Mouse (Mus musculus): ENCODE data around the gene Sh3tc1. TPM values are rescaled to one million over a fixed set of nuclear protein-coding genes. Genes with fewer than 3 reads are reported as not detected.

Gene Sh3tc1
- polyA plus RNA-seq, 1 experiment from 2014 or later = 11.0 TPM

- 31% methylated on average over 7 of the region's 7 CpGs for WGBS
- peaks cover 58% of the 10 kb centered on the region for H3K4me1 ChIP-seq
- no peaks in the 10 kb centered on the region for H3K9me3 ChIP-seq
- peaks cover 9% of the 10 kb centered on the region; the same call in 1 of the 2 replicates for H3K27me3 ChIP-seq
- H3K36me3 ChIP-seq = no peaks in the 10 kb centered on the region
- peak; percentile 63; the same call in 1 of the 2 replicates for ATAC-seq (ENCODE audit: borderline replicate concordance, extremely low read depth, low FRiP score, low TSS enrichment)
- H3K9ac ChIP-seq = no peak overlapping the region
- H3K4me2 ChIP-seq = no peak overlapping the region; the same call in 1 of the 2 replicates
- no peak overlapping the region for H3K4me3 ChIP-seq
- H3K27ac ChIP-seq = peak overlapping the region; percentile 91
Observed at GRCm38 (mm10) chr5:35673086-35673485, 66.7 kb downstream of the Sh3tc1 start.

GRCm38 (mm10) chr5:35672581-35672980 is 67.2 kb downstream of the Sh3tc1 start:
- Histone ChIP-seq H3K9ac (no peak overlapping the region), H3K9me3 (no peaks in the 10 kb centered on the region), H3K4me3 (no peak overlapping the region), H3K4me1 (peaks cover 58% of the 10 kb centered on the region), H3K27ac (peak overlapping the region; percentile 91), H3K4me2 (no peak overlapping the region), H3K27me3 (peaks cover 4% of the 10 kb centered on the region; the same call in 1 of the 2 replicates), H3K36me3 (no peaks in the 10 kb centered on the region)
- 45% methylated on average over 1 of the region's 1 CpGs for WGBS
- no peak for ATAC-seq (ENCODE audit: borderline replicate concordance, extremely low read depth, low FRiP score, low TSS enrichment)

- Histone ChIP-seq H3K4me1 (peaks cover 58% of the 10 kb centered on the region), H3K27ac (peak overlapping the region; percentile 91), H3K9ac (no peak overlapping the region), H3K4me2 (peak overlapping the region; percentile 22; the same call in 1 of the 2 replicates), H3K4me3 (no peak overlapping the region), H3K36me3 (no peaks in the 10 kb centered on the region), H3K27me3 (no peaks in the 10 kb centered on the region), H3K9me3 (no peaks in the 10 kb centered on the region)
- ATAC-seq (ENCODE audit: borderline replicate concordance, extremely low read depth, low FRiP score, low TSS enrichment) = peak; percentile 59
- 38% methylated on average over 9 of the region's 9 CpGs for WGBS
Observed at GRCm38 (mm10) chr5:35671474-35671891, 68.3 kb downstream of the Sh3tc1 start.

GRCm38 (mm10) chr5:35670412-35670801 is 69.4 kb downstream of the Sh3tc1 start:
- ATAC-seq (ENCODE audit: borderline replicate concordance, extremely low read depth, low FRiP score, low TSS enrichment) = peak; percentile 47; the same call in 1 of the 2 replicates
- H3K27ac ChIP-seq = peak overlapping the region; percentile 91

GRCm38 (mm10) chr5:35669747-35670411 is 69.9 kb downstream of the Sh3tc1 start:
- H3K9ac ChIP-seq = no peak overlapping the region
- peaks cover 58% of the 10 kb centered on the region for H3K4me1 ChIP-seq
- WGBS = 15% methylated on average over 11 of the region's 11 CpGs
- H3K36me3 ChIP-seq = no peaks in the 10 kb centered on the region
- H3K9me3 ChIP-seq = no peaks in the 10 kb centered on the region
- H3K27me3 ChIP-seq = no peaks in the 10 kb centered on the region
- no peak for ATAC-seq (ENCODE audit: borderline replicate concordance, extremely low read depth, low FRiP score, low TSS enrichment)
- H3K27ac ChIP-seq = peak overlapping the region; percentile 91
- no peak overlapping the region for H3K4me3 ChIP-seq
- H3K4me2 ChIP-seq = peak overlapping the region; percentile 22

More at GRCm38 (mm10) chr5:35670412-35670801, 69.4 kb downstream of the Sh3tc1 start:
- peaks cover 58% of the 10 kb centered on the region for H3K4me1 ChIP-seq
- no peaks in the 10 kb centered on the region for H3K27me3 ChIP-seq
- WGBS = 24% methylated on average over 6 of the region's 6 CpGs
- H3K4me2 ChIP-seq = peak overlapping the region; percentile 22
- no peaks in the 10 kb centered on the region for H3K9me3 ChIP-seq
- H3K4me3 ChIP-seq = no peak overlapping the region
- H3K9ac ChIP-seq = no peak overlapping the region
- no peaks in the 10 kb centered on the region for H3K36me3 ChIP-seq

GRCm38 (mm10) chr5:35666152-35666551 is 73.6 kb downstream of the Sh3tc1 start:
- Histone ChIP-seq H3K9me3 (no peaks in the 10 kb centered on the region), H3K9ac (no peak overlapping the region), H3K4me1 (peaks cover 29% of the 10 kb centered on the region), H3K4me2 (no peak overlapping the region), H3K27me3 (no peaks in the 10 kb centered on the region), H3K36me3 (no peaks in the 10 kb centered on the region), H3K27ac (no peak overlapping the region), H3K4me3 (no peak overlapping the region)
- 87% methylated on average over 7 of the region's 7 CpGs for WGBS
- ATAC-seq (ENCODE audit: borderline replicate concordance, extremely low read depth, low FRiP score, low TSS enrichment) = no peak

GRCm38 (mm10) chr5:35662021-35662545 is 77.7 kb downstream of the Sh3tc1 start:
- H3K27ac ChIP-seq = no peak overlapping the region
- whole genome bisulfite sequencing = 72% methylated on average over 9 of the region's 9 CpGs
- H3K9me3 ChIP-seq = no peaks in the 10 kb centered on the region
- no peak for ATAC-seq (ENCODE audit: borderline replicate concordance, extremely low read depth, low FRiP score, low TSS enrichment)
- H3K36me3 ChIP-seq = no peaks in the 10 kb centered on the region
- H3K4me1 ChIP-seq = peaks cover 7% of the 10 kb centered on the region
- H3K4me3 ChIP-seq = no peak overlapping the region
- H3K4me2 ChIP-seq = no peak overlapping the region
- H3K27me3 ChIP-seq = no peaks in the 10 kb centered on the region
- no peak overlapping the region for H3K9ac ChIP-seq

- H3K9me3 ChIP-seq = no peaks in the 10 kb centered on the region
- H3K27me3 ChIP-seq = no peaks in the 10 kb centered on the region
- peaks cover 7% of the 10 kb centered on the region for H3K4me1 ChIP-seq
- H3K9ac ChIP-seq = no peak overlapping the region
- no peak overlapping the region for H3K4me3 ChIP-seq
- no peak overlapping the region for H3K27ac ChIP-seq
- 62% methylated on average over 6 of the region's 6 CpGs for WGBS
- H3K36me3 ChIP-seq = no peaks in the 10 kb centered on the region
- no peak for ATAC-seq (ENCODE audit: borderline replicate concordance, extremely low read depth, low FRiP score, low TSS enrichment)
- H3K4me2 ChIP-seq = no peak overlapping the region
Observed at GRCm38 (mm10) chr5:35661210-35661609, 78.6 kb downstream of the Sh3tc1 start.

GRCm38 (mm10) chr5:35659503-35659902 is 80.3 kb downstream of the Sh3tc1 start:
- no peak overlapping the region for H3K27ac ChIP-seq
- no peak overlapping the region for H3K4me2 ChIP-seq
- no peak overlapping the region for H3K9ac ChIP-seq
- ATAC-seq (ENCODE audit: borderline replicate concordance, extremely low read depth, low FRiP score, low TSS enrichment) = no peak
- H3K4me3 ChIP-seq = no peak overlapping the region
- no peaks in the 10 kb centered on the region for H3K9me3 ChIP-seq
- no peaks in the 10 kb centered on the region for H3K27me3 ChIP-seq
- H3K4me1 ChIP-seq = peaks cover 7% of the 10 kb centered on the region
- 45% methylated on average over 3 of the region's 3 CpGs for WGBS
- H3K36me3 ChIP-seq = no peaks in the 10 kb centered on the region

- Histone ChIP-seq H3K4me1 (no peaks in the 10 kb centered on the region), H3K4me3 (no peak overlapping the region), H3K36me3 (no peaks in the 10 kb centered on the region), H3K9ac (no peak overlapping the region), H3K9me3 (no peaks in the 10 kb centered on the region), H3K4me2 (no peak overlapping the region), H3K27me3 (no peaks in the 10 kb centered on the region), H3K27ac (no peak overlapping the region)
- 88% methylated on average over 10 of the region's 10 CpGs for WGBS
- ATAC-seq (ENCODE audit: borderline replicate concordance, extremely low read depth, low FRiP score, low TSS enrichment) = no peak
Observed at GRCm38 (mm10) chr5:35655753-35656485, 83.9 kb downstream of the Sh3tc1 start.

GRCm38 (mm10) chr5:35653743-35654395 is 85.9 kb downstream of the Sh3tc1 start:
- ATAC-seq (ENCODE audit: borderline replicate concordance, extremely low read depth, low FRiP score, low TSS enrichment) = no peak
- Histone ChIP-seq H3K36me3 (no peaks in the 10 kb centered on the region), H3K4me2 (no peak overlapping the region), H3K4me3 (no peak overlapping the region), H3K27me3 (no peaks in the 10 kb centered on the region), H3K27ac (no peak overlapping the region), H3K9me3 (no peaks in the 10 kb centered on the region), H3K9ac (no peak overlapping the region), H3K4me1 (no peaks in the 10 kb centered on the region)
- 58% methylated on average over 9 of the region's 9 CpGs for WGBS

Data from lung, embryonic 15.5 days (tissue).